Mouse (Mus musculus) testis, adult 2 months (tissue): ENCODE measurements around the gene Spz1. TPM values are rescaled to one million over a fixed set of nuclear protein-coding genes. Genes with fewer than 3 reads are reported as not detected.

Experiments used
- H3K27ac ChIP-seq: fragments of 200-500 bp; 2 replicates; pipeline ENCODE4 v1.5.1; 2012; ENCODE audit warnings: low read depth, low read length; ENCODE audit not compliant: control insufficient read depth, insufficient read depth
- H3K27me3 ChIP-seq: fragments of 200-500 bp; 2 replicates; pipeline ENCODE4 v1.6.1; 2012; ENCODE audit warnings: mild to moderate bottlenecking, low read length, moderate library complexity; ENCODE audit not compliant: control insufficient read depth, insufficient read depth
- H3K36me3 ChIP-seq: fragments of 200-500 bp; 2 replicates; pipeline ENCODE4 v1.6.1; 2012; ENCODE audit warnings: mild to moderate bottlenecking, low read length; ENCODE audit not compliant: control insufficient read depth, insufficient read depth
- H3K4me1 ChIP-seq: fragments of 200-500 bp; 2 replicates; pipeline ENCODE4 v1.6.1; 2012; ENCODE audit warnings: low read length; ENCODE audit not compliant: control insufficient read depth, insufficient read depth
- H3K4me3 ChIP-seq: fragments of 200-500 bp; 2 replicates; pipeline ENCODE4 v1.5.1; 2012; ENCODE audit warnings: low read depth, mild to moderate bottlenecking, low read length, moderate library complexity, mixed read lengths; ENCODE audit not compliant: control insufficient read depth
- CTCF ChIP-seq: fragments of 200-500 bp; IDR thresholded peaks from 2 replicates; pipeline ENCODE4 v1.5.1; 2012; ENCODE audit warnings: low read depth, mild to moderate bottlenecking, inconsistent platforms, low read length, moderate library complexity; ENCODE audit not compliant: control insufficient read depth, insufficient read depth, insufficient replicate concordance
- POLR2A ChIP-seq: fragments of 200-500 bp; IDR thresholded peaks from 2 replicates; pipeline ENCODE4 v1.6.1; 2012; ENCODE audit warnings: low read depth, mild to moderate bottlenecking, inconsistent platforms, low read length, moderate library complexity; ENCODE audit not compliant: control insufficient read depth
- polyA plus RNA-seq: library from polyadenylated mRNA; depleted of rRNA; stranded (reverse); fragments of >200 nt; gene quantifications from 2 replicates; pipeline ENCODE4 v1.2.3, GENCODE M21; 2012; rRNA removed

The Spz1 gene
- polyA plus RNA-seq, result 896 and 1,040 TPM in 2 replicates

- TF ChIP-seq CTCF (no peak), POLR2A (peak; percentile 70; the same call in 1 of the 2 replicates)
- no peaks in the 10 kb centered on the region for H3K36me3 ChIP-seq
- H3K4me1 ChIP-seq, result peaks cover 10% of the 10 kb centered on the region
- H3K4me3 ChIP-seq, result peak within 1 kb of the TSS; percentile 88
- H3K27ac ChIP-seq, result peak within 1 kb of the TSS; percentile 87
- no peaks in the 10 kb centered on the region for H3K27me3 ChIP-seq
These were observed at the start of gene Spz1 for GRCm38 (mm10) chr13:92576072-92576471. Spz1 (minus strand) TSS chr13:92576172.

DNA sequence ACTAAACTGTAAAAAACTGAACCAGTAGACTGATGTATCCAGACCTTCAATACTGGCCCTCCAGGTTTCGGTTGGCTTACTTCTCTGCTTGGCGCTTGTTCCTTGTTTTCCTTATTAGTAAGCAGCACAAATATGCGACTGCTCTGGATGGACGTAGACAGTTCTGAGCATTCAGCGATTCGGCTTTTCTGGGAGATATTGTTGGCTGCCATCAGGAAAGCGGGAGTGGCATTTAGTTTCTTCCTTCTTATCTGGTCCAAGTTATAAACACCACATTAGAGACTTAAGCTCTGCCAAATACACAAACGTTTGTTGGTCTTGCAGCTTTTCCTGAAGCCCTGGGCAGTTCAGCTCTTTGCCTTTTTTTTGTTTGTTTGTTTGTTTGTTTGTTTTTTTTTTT lies 40.5 kb upstream of the Spz1 start:
- Histone ChIP-seq H3K36me3 (no peaks in the 10 kb centered on the region), H3K27ac (no peak overlapping the region)

DNA sequence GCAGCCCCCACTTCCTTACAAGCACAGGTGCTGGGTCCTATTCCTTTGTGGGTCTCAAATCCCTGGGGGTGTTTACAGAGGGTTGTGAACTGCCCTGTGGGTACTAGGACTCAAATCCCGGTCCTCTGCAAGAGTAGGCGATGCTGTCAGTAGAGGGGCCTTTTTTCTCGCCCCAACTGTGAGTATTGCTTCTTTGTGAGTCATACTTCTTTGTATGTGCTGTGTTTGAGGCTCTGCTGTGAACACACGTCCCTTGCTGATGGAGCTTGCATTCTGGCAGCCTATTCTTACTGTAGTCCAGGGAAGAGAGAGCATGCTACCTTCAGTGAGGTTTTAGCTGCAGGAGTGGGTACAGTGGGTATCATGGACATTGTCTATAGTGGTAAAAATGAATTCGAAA lies 39.2 kb upstream of the Spz1 start:
- no peak overlapping the region for H3K4me3 ChIP-seq
- peaks cover 7% of the 10 kb centered on the region for H3K4me1 ChIP-seq
- TF ChIP-seq CTCF (no peak), POLR2A (no peak)
- no peaks in the 10 kb centered on the region for H3K27me3 ChIP-seq
- H3K36me3 ChIP-seq, result no peaks in the 10 kb centered on the region
- H3K27ac ChIP-seq, result no peak overlapping the region

More for the DNA sequence above, 40.5 kb upstream of the Spz1 start:
- H3K27me3 ChIP-seq, result no peaks in the 10 kb centered on the region
- peaks cover 2% of the 10 kb centered on the region; the same call in 1 of the 2 replicates for H3K4me1 ChIP-seq
- no peak overlapping the region for H3K4me3 ChIP-seq
- TF ChIP-seq CTCF (no peak), POLR2A (no peak)

- no peak for TF ChIP-seq POLR2A
- TF ChIP-seq CTCF, result no peak
- peaks cover 12% of the 10 kb centered on the region for H3K4me1 ChIP-seq
- H3K36me3 ChIP-seq, result no peaks in the 10 kb centered on the region
- H3K27ac ChIP-seq, result no peak overlapping the region
- no peak overlapping the region for H3K4me3 ChIP-seq
- no peaks in the 10 kb centered on the region for H3K27me3 ChIP-seq
These were observed 37.1 kb upstream of the Spz1 start for GRCm38 (mm10) chr13:92613094-92613493.

DNA sequence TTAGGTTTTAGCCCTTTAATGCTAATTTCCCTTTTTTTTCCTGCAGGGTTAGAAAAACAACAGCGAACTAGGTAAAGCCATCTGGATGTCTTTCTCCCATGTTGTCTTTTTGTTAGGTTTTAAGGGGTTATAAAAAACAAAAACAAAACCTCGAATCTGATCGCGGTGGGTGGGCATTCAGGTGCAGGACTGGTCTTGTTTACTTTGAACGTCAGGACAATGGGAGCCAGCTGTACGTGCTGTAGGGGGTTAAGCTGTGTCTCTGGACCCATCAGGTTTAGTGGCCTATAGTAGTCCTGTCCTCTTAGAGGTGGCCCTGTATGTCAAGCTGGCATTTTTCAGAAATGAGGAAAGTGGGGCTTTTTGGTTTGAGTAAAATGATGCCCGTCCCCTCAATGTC lies 35.9 kb upstream of the Spz1 start:
- H3K4me1 ChIP-seq, result peaks cover 14% of the 10 kb centered on the region

GRCm38 (mm10) chr13:92611254-92611784 lies 35.3 kb upstream of the Spz1 start:
- peak overlapping the region; percentile 89 for H3K27ac ChIP-seq
- H3K27me3 ChIP-seq, result no peaks in the 10 kb centered on the region
- no peaks in the 10 kb centered on the region for H3K36me3 ChIP-seq
- H3K4me1 ChIP-seq, result peaks cover 14% of the 10 kb centered on the region
- peak overlapping the region; percentile 95 for H3K4me3 ChIP-seq
- TF ChIP-seq CTCF, result no peak
- TF ChIP-seq POLR2A, result no peak

More for the DNA sequence above, 35.9 kb upstream of the Spz1 start:
- Histone ChIP-seq H3K27ac (no peak overlapping the region), H3K36me3 (no peaks in the 10 kb centered on the region), H3K4me3 (no peak overlapping the region), H3K27me3 (no peaks in the 10 kb centered on the region)
- TF ChIP-seq CTCF (no peak), POLR2A (no peak)

GRCm38 (mm10) chr13:92610311-92611221 lies 34.6 kb upstream of the Spz1 start, which contains the start of gene Serinc5:
Serinc5 (plus strand) TSS chr13:92611091.
- Histone ChIP-seq H3K36me3 (no peaks in the 10 kb centered on the region), H3K27ac (peak within 1 kb of the TSS; percentile 94), H3K4me1 (peaks cover 14% of the 10 kb centered on the region), H3K27me3 (no peaks in the 10 kb centered on the region), H3K4me3 (peak within 1 kb of the TSS; percentile 95)
- TF ChIP-seq POLR2A (peak; percentile 72), CTCF (no peak)
